Mouse (Mus musculus): ENCODE data around the gene Ppy.

Ppy gene

GRCm38 (mm10) chr11:102101219-102101618 is at the start of gene Ppy:
Gene Ppy (minus strand): TSS chr11:102101319.
- no peak for DNase-seq (ENCODE audit: low read depth, low spot score)

DNA sequence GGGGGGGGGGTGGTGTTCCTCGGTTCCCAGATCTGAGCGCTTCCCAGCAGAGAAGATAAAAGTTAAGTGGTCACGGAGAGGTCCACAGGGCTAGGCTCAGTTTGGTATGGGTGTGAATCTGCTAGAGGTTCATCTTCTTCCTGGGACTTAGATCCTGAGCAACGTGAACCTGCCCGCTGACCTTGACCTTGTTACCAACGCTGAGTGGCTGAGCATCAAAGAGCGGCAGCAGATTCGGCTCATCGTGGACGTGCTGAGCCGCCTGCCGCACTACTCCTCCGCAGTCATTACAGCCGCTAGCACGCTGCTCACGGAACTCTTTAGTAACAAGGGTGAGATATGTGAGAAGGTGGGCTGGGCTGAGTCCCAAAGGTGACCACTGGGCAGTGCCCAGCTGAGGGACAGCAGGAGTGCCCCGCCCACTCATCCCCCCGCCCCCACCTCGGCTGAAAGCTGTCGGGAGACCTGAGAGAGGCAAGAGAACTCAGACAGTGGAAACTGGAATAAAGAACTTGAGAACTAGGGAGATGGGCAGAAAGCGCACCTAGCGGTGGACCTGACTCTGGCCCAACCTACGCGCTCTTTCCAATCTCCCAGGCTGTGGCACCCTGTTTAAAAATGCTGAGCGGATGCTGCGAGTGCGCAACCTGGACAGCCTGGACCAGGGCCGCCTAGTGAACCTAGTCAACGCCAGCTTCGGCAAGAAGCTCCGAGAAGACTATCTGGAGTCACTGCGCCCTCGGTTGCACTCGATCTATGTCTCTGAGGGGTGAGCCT is 46.3 kb upstream of the Ppy start:
- DNase-seq (ENCODE audit: low read depth, low spot score): no peak

- no peak for DNase-seq (ENCODE audit: low read depth, low spot score)
Observed at GRCm38 (mm10) chr11:102146531-102146930, 45.4 kb upstream of the Ppy start.

DNA sequence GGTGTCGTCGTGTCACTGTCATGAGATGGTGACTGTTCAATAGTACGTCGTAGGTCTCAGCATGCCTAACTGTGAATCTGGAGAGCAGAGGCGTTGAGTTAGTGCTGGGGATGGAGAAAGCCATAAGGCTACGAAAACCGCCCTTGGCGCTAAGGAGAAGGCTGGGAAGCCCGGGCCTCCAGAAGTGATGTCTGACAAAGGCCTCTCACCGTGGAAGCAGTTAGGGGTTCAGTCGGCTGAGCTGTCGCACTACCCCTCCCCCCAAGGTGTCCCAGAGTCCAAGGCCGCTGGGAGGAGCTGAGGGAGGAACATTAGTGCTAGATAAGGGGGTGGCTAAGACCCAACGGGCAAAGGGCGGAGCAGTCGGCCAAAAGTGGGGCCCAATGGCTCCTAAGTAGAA is 44.9 kb upstream of the Ppy start:
- DNase-seq (ENCODE audit: low read depth, low spot score): no peak

- DNase-seq (ENCODE audit: low read depth, low spot score): no peak
Observed at GRCm38 (mm10) chr11:102145471-102146001, 44.4 kb upstream of the Ppy start, which contains the start of gene Nags. Gene Nags (plus strand): TSS chr11:102145513.

DNA sequence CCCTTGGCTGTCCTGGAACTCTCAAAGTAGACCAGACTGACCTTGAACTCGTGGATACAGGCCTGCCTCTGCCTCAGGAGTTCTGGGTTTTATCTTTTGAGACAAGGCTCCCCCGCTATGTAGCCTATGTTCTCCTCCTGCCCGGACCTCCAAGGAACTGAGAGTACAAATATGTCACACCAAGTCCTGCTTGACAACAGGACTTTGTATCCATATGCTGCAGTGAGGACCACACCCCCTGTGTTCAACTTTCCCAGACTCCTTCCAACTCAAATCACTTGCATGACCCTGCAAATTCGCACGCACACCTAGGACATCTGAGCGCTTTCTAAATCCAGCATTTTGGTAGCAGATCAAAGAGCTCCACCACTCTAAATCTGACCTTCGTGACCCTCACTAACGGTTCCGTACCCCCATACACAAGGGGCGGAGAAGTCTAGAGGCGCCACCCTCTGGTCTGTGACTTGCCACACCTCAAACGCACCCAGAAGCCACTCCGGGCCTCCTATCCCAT is 43.9 kb upstream of the Ppy start:
- no peak for DNase-seq (ENCODE audit: low read depth, low spot score)

GRCm38 (mm10) chr11:102142355-102142754 is 41.2 kb upstream of the Ppy start:
- no peak for DNase-seq (ENCODE audit: low read depth, low spot score)

DNA sequence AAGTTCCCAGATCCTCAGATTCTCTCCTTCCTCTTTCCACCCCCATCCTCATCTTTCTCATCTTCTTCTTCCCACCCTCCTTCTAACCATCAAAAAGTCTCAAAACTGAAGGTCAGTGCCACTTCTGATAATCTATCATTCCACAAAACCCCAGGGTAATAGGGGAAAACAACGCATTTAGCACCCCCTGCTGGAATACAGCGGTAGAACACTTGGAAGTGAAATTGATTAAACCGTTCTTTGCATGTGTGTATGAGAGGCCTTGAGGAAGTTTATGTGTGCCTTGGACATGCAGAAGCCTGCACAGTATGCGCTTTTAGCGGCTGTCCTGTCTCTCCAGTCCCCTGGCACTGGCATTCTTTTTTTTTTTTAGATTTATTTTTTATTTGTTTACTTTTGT is 39.4 kb upstream of the Ppy start:
- DNase-seq (ENCODE audit: low read depth, low spot score): peak; percentile 59

- peak; percentile 54 for DNase-seq (ENCODE audit: low read depth, low spot score)
Observed at GRCm38 (mm10) chr11:102138447-102138740, 37.3 kb upstream of the Ppy start.

DNA sequence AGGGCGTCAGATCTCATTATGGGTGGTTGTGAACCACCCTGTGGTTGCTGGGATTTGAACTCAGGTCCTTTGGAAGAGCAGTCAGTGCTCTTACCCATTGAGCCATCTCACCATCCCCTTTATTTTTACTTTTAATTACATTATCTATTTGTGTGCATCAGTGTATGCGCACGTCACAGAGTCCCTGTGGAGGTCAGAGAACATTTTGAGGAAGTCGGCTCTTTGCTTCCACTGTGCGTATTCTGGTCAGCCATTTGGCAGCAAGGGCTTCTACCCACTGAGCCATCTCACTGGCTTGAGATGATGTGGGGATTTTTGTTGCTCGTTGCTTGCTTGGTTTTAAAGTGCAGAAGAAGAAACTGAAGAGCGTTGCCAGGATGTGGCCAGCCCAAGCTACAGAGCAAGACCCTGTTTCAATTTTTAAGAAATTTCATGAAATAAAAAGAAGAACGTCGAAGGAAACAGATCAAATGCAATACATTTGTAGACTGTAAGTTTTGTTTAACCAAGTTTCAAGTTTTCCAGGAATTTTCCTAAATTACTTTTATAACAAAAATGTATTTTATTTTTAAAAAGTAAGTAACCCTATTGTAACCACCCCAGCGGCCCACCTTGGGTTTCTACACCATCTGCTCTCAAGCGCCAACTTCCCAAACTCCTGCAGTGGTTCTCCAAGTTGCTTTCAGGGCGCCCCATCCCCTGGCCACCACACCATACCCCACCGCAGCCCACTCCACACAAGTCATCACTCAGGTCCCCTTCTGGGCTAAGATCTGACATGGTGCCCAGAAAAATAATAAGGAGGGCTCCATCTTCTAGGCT is 36.7 kb upstream of the Ppy start:
- no peak for DNase-seq (ENCODE audit: low read depth, low spot score)

DNA sequence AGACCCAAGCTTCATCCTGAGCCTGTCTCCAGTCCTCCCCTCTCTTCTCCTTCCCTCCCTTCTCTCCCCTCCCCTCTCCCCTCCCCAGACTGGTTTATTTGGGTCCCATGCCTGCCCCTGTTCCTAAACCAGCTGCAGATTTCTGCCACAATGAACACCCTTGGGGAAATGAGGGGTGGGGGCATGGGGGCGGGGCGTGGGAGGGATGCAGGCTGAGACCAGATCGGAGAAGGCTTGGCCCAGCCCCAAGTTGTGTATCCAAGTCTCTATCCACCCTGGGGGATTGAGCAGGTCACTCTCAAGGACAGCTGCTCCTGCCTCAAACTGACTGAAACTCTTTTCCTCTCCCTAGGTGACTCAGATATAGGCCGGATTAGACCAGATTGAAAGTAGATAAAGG is 33.4 kb upstream of the Ppy start:
- no peak for DNase-seq (ENCODE audit: low read depth, low spot score)

DNA sequence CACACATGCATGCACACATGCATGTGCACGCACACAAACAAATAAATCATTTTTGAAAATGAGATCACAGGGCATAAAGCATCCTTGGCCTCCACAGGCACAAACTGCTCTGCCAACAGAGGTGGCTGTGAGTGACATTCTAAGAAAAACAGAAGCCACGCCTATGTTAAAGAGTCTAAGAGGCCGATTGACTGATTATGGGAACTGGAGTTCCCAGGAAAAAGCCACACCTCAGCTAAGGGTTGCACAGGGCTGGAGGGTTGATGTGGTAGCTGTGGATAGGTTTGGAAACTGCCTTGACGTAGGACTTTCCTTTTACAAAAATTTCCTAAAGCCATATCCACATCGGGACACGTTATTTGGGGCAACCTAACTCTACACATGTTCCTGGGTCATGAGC is 16.3 kb upstream of the Ppy start:
- no peak for DNase-seq (ENCODE audit: low read depth, low spot score)

GRCm38 (mm10) chr11:102116241-102116640 is 15.1 kb upstream of the Ppy start:
- no peak for DNase-seq (ENCODE audit: low read depth, low spot score)

DNA sequence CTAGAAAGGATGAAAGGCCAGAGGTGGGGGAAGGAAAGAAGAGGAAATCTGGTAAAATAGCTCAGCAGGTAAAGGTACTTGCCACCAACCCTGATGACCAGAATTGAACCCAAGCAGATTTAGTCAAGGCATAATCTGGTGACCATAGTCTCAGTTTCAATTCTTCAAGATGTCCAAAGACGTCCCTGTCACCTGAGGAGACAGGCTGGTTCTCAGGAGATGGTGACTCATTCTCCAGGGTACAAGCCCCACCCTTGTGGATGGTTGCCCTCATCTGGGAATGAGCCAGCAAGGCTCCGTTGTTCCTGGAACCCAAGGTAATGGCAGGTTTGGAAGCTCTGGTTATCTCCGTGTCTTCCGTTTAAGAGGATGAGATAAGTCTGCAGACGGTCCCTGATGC is 10.5 kb upstream of the Ppy start:
- no peak for DNase-seq (ENCODE audit: low read depth, low spot score)

GRCm38 (mm10) chr11:102107732-102108131 is 6.6 kb upstream of the Ppy start, which contains the start of gene Pyy:
Gene Pyy (minus strand): TSS chr11:102107832.
- no peak for DNase-seq (ENCODE audit: low read depth, low spot score)

- no peak for DNase-seq (ENCODE audit: low read depth, low spot score)
Observed at GRCm38 (mm10) chr11:102106911-102107310, 5.8 kb upstream of the Ppy start.

- DNase-seq (ENCODE audit: low read depth, low spot score): peak; percentile 56
Observed at GRCm38 (mm10) chr11:102102485-102103258, 1.6 kb upstream of the Ppy start.

- DNase-seq (ENCODE audit: low read depth, low spot score): peak; percentile 76
Observed at GRCm38 (mm10) chr11:102096887-102097391, 4.2 kb downstream of the Ppy start.

- DNase-seq (ENCODE audit: low read depth, low spot score): no peak
Observed at GRCm38 (mm10) chr11:102096446-102096845, 4.7 kb downstream of the Ppy start.

- DNase-seq (ENCODE audit: low read depth, low spot score): no peak
Observed at GRCm38 (mm10) chr11:102095676-102096075, 5.4 kb downstream of the Ppy start.

DNA sequence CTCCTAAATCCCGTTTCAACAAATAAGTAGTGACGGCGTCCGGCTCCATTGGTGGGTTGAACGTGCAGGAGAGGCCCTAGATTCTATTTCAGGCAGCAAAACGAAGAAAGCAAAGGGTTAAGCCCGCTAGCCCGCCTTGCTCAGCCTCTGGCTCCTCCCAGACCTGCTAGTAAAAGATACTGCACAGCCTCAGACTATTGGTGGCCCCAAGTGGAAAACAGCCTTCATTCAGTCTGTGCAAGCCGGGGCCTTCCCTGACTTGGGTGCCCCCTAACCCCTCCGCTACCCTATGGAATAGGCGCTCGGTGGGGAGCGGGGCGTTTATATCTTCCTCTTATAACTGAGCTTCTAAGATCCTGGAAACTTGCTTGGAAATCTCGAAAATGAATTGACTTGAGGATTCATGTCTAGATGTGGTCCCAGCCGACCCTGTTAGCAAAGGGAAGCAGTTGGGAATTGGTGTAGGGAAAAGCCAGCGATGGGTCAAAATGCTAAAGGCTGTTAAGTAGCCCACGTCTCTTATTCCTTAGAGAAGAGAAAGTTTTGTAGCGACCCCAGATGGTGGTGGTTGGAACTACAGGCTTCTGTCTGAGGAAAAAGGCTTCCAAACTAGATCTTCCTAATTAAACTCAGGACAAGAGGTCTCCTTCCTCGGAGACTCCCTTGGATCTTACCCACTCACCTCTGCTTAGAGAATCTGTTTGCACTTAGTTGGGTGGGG is 11.9 kb downstream of the Ppy start:
- no peak for DNase-seq (ENCODE audit: low read depth, low spot score)

All from retina, postnatal 7 days (tissue).